Mouse (Mus musculus) liver, embryonic 13.5 days (tissue): ENCODE measurements at regions not wholly inside any gene's neighbourhood (a gene's known extent, or its start where the extent isn't known, plus 50 kb on each side); places are given as distances from the start of the nearest gene placed in this dataset.
"Not testable (repeated sequence)": the region's sequence is repeated elsewhere in the genome, so short reads cannot be mapped to it uniquely, and the experiment has no call there.

ENCODE experiments used
- ATAC-seq: fragments of 200-750 bp; cut with Nextera tagmentation; 2 replicates; pipeline ENCODE4 v1.8.0; 2017; ENCODE audit warnings: low read depth, mild to moderate bottlenecking, moderate number of reproducible peaks, moderate library complexity
- DNase-seq: peaks from one replicate; pipeline ENCODE4 v3.0.0; 2022
- H3K27ac ChIP-seq: fragments of 300-500 bp; sonication (generic); 2 replicates; pipeline ENCODE4 v1.5.1; 2015; ENCODE audit warnings: moderate library complexity, mild to moderate bottlenecking, inconsistent platforms
- H3K27me3 ChIP-seq: fragments of 300-500 bp; sonication (generic); 2 replicates; pipeline ENCODE4 v1.6.1; 2015; ENCODE audit warnings: mild to moderate bottlenecking, inconsistent platforms
- H3K36me3 ChIP-seq: fragments of 300-500 bp; sonication (generic); 2 replicates; pipeline ENCODE4 v1.6.1; 2015; ENCODE audit warnings: mild to moderate bottlenecking, inconsistent platforms
- H3K4me1 ChIP-seq: fragments of 300-500 bp; sonication (generic); replicated peaks from 2 replicates; pipeline ENCODE4 v1.6.1; 2015; ENCODE audit warnings: inconsistent platforms
- H3K4me2 ChIP-seq: fragments of 300-500 bp; sonication (generic); 2 replicates; pipeline ENCODE4 v1.6.1; 2015; ENCODE audit warnings: inconsistent platforms, mild to moderate bottlenecking, moderate library complexity
- H3K4me3 ChIP-seq: fragments of 300-500 bp; sonication (generic); replicated peaks from 2 replicates; pipeline ENCODE4 v1.5.1; 2015; ENCODE audit warnings: mild to moderate bottlenecking, inconsistent platforms
- H3K9ac ChIP-seq: fragments of 300-500 bp; sonication (generic); 2 replicates; pipeline ENCODE4 v1.6.1; 2015; ENCODE audit warnings: mild to moderate bottlenecking, inconsistent platforms
- H3K9me3 ChIP-seq: fragments of 300-500 bp; sonication (generic); replicated peaks from 2 replicates; pipeline ENCODE4 v1.6.1; 2016; ENCODE audit warnings: inconsistent platforms
- WGBS: fragments of 180-500 bp; shearing (Covaris S2); methylation state at CpG from one replicate; pipeline ENCODE4 v1.1.7; 2015; ENCODE audit not compliant: insufficient replicate concordance; 5-methylcytosine and 5-hydroxymethylcytosine counted together

DNA sequence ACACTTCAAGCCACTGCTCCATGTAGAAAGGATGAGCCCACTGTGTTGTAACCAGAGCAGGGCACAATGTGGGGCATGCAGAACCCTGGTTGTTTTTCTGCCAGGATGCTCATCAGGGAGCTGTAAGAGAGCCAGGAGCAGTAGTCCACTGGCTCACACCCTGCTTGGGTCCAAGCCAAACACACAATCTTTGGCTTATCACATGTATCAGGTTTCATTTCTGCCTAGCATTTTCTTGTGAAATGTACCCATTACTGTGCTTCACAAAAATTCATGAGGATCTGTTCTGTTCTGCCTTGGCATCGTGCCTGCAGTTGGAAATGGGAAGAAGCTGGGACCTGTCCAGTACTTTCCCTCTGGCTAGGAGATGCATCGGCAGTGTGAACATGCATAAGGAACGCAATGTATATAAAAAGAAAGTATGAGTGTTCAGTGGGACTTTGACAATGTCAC is 491.6 kb upstream of the Igfbp3 start:
- DNase-seq (no peak), ATAC-seq (no peak)

DNA sequence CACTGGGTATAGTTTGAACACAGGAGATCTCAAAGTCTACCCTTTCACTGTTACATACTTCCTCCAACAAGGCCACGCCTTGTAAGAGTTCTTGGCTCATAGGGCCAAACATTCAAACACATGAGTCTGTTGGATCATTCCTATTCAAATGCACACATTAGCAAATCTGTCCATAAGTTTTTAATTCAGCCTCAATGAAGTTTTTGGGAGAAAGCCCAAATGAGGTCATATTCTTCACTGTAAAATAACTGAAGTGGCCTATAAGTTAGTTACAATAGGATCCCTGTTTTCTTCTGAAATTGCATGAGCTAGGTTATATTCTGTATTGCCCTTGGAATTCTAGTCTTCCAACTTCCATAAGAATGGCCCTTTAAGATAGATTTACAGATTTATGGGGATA is 483.9 kb upstream of the Igfbp3 start:
- H3K9me3 ChIP-seq = no peaks in the 10 kb centered on the region

More for the DNA sequence above, 491.6 kb upstream of the Igfbp3 start:
- Histone ChIP-seq H3K36me3 (no peaks in the 10 kb centered on the region), H3K27ac (no peak overlapping the region), H3K4me1 (no peaks in the 10 kb centered on the region), H3K4me3 (no peak overlapping the region), H3K9me3 (no peaks in the 10 kb centered on the region), H3K27me3 (no peaks in the 10 kb centered on the region), H3K9ac (no peak overlapping the region), H3K4me2 (no peak overlapping the region)
- 72% methylated on average over 3 of the region's 3 CpGs for WGBS

DNA sequence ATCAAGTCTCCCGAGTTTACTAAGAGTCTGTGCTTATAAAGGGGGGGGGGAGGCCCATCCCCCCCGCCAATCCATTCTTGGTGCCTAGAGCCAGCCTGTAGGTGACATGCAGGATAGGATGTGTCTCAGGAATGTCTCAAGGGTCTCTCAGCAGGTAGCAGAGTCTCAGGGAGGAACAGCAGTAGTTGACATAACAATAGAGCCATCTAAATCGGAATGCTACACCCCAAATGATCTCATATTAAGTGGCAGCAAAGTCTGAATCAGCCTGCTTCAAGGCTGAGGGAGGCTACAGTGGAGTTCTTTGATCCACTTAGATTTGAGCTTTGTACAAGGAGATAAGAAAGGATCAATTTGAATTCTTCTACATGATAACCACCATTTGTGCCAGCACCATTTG is 476.0 kb upstream of the Igfbp3 start:
- not testable (repeated sequence) for H3K9ac ChIP-seq, H3K36me3 ChIP-seq, H3K4me3 ChIP-seq, H3K27me3 ChIP-seq, H3K4me2 ChIP-seq, DNase-seq, H3K27ac ChIP-seq, ATAC-seq, H3K9me3 ChIP-seq, H3K4me1 ChIP-seq
- 54% methylated on average over 3 of the region's 3 CpGs for WGBS

More for the DNA sequence above, 483.9 kb upstream of the Igfbp3 start:
- H3K9ac ChIP-seq = no peak overlapping the region
- H3K4me2 ChIP-seq = no peak overlapping the region
- H3K36me3 ChIP-seq = no peaks in the 10 kb centered on the region
- 38% methylated on average over 1 of the region's 1 CpGs for WGBS
- H3K27ac ChIP-seq = no peak overlapping the region
- H3K27me3 ChIP-seq = no peaks in the 10 kb centered on the region
- ATAC-seq (no peak), DNase-seq (no peak)
- no peaks in the 10 kb centered on the region for H3K4me1 ChIP-seq
- no peak overlapping the region for H3K4me3 ChIP-seq

GRCm38 (mm10) chr11:7672821-7673220 is 459.1 kb upstream of the Igfbp3 start:
- no peak overlapping the region for H3K9ac ChIP-seq
- H3K27me3 ChIP-seq = no peaks in the 10 kb centered on the region
- H3K9me3 ChIP-seq = no peaks in the 10 kb centered on the region
- DNase-seq (no peak), ATAC-seq (no peak)
- no peaks in the 10 kb centered on the region for H3K36me3 ChIP-seq
- no peak overlapping the region for H3K4me2 ChIP-seq
- no peaks in the 10 kb centered on the region for H3K4me1 ChIP-seq
- H3K4me3 ChIP-seq = no peak overlapping the region
- no peak overlapping the region for H3K27ac ChIP-seq

DNA sequence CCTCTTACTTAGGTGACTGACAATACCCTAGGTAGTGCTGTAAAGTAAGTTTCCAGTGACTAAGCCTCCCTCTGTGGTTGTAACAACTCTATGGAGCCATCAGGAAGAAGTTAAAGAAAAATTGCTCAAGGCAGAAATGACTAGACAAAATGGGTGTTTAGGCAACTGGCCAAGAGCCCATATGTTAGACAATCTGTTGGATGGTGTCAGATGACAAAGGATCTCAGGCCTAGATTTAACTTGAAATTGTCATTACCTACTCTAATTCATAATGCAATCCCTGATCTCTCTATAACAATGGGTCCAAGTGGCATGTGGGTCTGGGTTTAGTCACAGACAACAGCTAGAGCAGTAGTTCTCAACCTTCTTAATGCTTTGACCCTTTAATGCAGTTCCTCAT is 416.9 kb upstream of the Igfbp3 start:
- Histone ChIP-seq H3K4me2 (no peak overlapping the region), H3K9me3 (no peaks in the 10 kb centered on the region), H3K27me3 (no peaks in the 10 kb centered on the region), H3K36me3 (no peaks in the 10 kb centered on the region), H3K9ac (no peak overlapping the region), H3K4me3 (no peak overlapping the region), H3K4me1 (no peaks in the 10 kb centered on the region), H3K27ac (no peak overlapping the region)
- DNase-seq = no peak
- ATAC-seq = no peak

DNA sequence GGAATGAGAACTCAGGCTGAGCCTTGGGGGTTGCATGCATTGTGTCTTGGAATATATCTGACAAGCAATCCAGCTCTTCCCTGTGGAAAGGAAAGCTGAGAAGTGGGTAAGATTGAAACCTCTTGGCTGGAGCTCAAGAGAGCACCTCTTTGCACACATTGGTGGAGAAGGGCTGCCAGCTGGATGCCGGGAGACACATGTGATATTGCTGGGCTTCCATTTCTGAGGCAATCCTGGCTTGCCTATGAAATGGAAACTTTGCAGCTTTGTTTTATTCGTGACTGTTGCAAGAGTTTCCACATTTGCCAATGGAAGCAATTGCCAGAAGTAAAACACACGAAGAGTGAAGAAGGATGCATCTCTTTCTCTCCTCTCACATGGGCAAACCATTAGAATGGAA is 411.5 kb upstream of the Igfbp3 start:
- WGBS = 58% methylated on average over 3 of the region's 3 CpGs
- H3K9me3 ChIP-seq = no peaks in the 10 kb centered on the region
- no peaks in the 10 kb centered on the region for H3K36me3 ChIP-seq
- H3K27me3 ChIP-seq = no peaks in the 10 kb centered on the region
- H3K9ac ChIP-seq = no peak overlapping the region
- no peak for DNase-seq
- no peak for ATAC-seq
- no peak overlapping the region for H3K27ac ChIP-seq
- no peak overlapping the region for H3K4me2 ChIP-seq
- no peaks in the 10 kb centered on the region for H3K4me1 ChIP-seq
- no peak overlapping the region for H3K4me3 ChIP-seq

DNA sequence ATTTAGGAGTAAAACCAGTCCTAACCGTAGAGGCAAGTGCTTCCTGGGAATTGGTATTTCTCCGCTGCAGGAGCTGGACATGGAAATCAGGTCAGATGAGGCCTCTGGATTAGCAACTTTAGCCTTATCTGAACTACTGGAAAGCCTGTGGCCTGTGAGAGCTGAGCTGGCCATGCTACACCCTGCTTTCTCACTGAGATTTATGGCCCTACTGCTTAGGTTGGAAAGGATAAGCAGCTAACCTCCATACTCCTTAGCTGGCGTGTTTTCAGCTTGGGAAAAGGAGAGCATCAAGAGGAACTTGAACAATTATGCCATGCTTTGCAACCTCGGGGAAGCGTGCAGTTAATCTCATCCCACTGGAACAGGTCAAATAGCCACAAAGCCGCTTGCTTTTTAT is 406.6 kb upstream of the Igfbp3 start:
- no peaks in the 10 kb centered on the region for H3K9me3 ChIP-seq
- no peak overlapping the region for H3K27ac ChIP-seq
- no peaks in the 10 kb centered on the region for H3K4me1 ChIP-seq
- no peak overlapping the region for H3K4me2 ChIP-seq
- no peak overlapping the region for H3K4me3 ChIP-seq
- DNase-seq (no peak), ATAC-seq (no peak)
- no peaks in the 10 kb centered on the region for H3K36me3 ChIP-seq
- H3K27me3 ChIP-seq = no peaks in the 10 kb centered on the region
- WGBS = 63% methylated on average over 6 of the region's 6 CpGs
- no peak overlapping the region for H3K9ac ChIP-seq

DNA sequence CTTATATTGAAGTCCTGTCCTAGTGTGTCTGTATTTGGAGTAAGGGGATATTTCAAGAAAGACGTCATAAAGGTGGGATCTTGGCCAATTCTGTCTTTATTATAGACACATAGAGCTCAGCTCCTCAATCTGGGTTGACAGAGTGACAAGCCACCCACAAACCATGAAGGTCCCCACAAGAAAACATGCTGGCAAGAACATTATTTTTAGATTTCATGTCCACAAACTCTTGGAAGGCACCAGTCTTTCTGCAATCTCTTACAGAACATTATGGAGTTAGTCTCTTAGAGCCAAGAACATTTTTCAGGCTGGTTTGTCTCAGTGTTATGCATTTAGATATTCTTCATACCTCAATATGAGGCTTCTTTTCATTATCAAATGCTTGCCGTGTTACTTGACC is 397.0 kb upstream of the Igfbp3 start:
- Histone ChIP-seq H3K36me3 (no peaks in the 10 kb centered on the region), H3K9ac (no peak overlapping the region), H3K27me3 (no peaks in the 10 kb centered on the region), H3K27ac (no peak overlapping the region), H3K4me3 (no peak overlapping the region), H3K4me1 (no peaks in the 10 kb centered on the region), H3K9me3 (no peaks in the 10 kb centered on the region), H3K4me2 (no peak overlapping the region)
- DNase-seq (no peak), ATAC-seq (no peak)
- WGBS = 54% methylated on average over 2 of the region's 2 CpGs

DNA sequence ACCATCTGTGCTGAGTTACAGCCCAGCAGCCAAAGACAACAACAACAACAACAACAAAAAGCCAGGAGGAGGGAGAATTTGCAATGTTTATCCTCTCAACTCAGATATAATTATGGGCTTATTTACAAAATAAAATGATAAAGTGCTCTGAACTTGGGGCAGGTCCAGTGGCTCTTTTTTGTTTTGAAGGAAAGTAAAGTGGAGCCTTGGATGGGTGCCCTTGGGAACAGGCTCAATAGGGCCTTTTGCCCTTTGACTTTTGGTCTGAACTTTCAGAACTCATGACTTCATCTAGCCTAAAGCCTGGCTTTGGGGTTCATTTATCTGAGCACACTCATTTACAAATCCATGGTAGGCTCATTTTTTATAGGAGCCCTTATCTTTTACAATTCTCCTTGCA is 396.2 kb upstream of the Igfbp3 start:
- H3K4me1 ChIP-seq = no peaks in the 10 kb centered on the region
- ATAC-seq (no peak), DNase-seq (no peak)
- H3K27me3 ChIP-seq = no peaks in the 10 kb centered on the region
- no peak overlapping the region for H3K4me3 ChIP-seq
- H3K9me3 ChIP-seq = no peaks in the 10 kb centered on the region
- no peak overlapping the region for H3K4me2 ChIP-seq
- H3K27ac ChIP-seq = no peak overlapping the region
- H3K9ac ChIP-seq = no peak overlapping the region
- H3K36me3 ChIP-seq = no peaks in the 10 kb centered on the region

DNA sequence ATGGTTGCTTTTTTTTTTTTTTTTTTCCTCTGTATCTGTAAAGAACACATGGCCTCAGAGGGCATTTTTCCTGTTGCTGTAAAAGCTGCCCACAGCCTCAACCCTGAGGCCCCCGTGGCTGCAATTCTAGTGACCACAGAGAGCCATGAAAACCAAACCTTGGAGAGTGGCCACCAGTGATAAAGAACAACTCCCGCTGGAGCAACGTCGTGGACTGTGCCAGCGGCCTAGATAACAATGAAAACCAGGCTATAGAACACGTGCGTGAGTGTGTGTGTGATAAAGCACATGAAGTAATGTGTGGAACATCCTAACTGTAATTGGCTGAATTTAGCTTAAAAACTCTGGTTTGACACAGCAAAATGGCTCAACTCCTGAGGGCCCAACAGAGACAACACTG is 392.9 kb upstream of the Igfbp3 start:
- Histone ChIP-seq H3K9ac (no peak overlapping the region), H3K9me3 (no peaks in the 10 kb centered on the region), H3K4me2 (no peak overlapping the region), H3K4me3 (no peak overlapping the region), H3K27me3 (no peaks in the 10 kb centered on the region), H3K36me3 (no peaks in the 10 kb centered on the region), H3K4me1 (no peaks in the 10 kb centered on the region), H3K27ac (no peak overlapping the region)
- WGBS = 27% methylated on average over 7 of the region's 7 CpGs
- ATAC-seq (peak; percentile 58), DNase-seq (no peak)

- DNase-seq (no peak), ATAC-seq (no peak)
- Histone ChIP-seq H3K4me2 (no peak overlapping the region), H3K9me3 (no peaks in the 10 kb centered on the region), H3K27ac (no peak overlapping the region), H3K4me1 (no peaks in the 10 kb centered on the region), H3K4me3 (no peak overlapping the region), H3K36me3 (no peaks in the 10 kb centered on the region), H3K9ac (no peak overlapping the region), H3K27me3 (no peaks in the 10 kb centered on the region)
- WGBS = 62% methylated on average over 4 of the region's 4 CpGs
Measured at GRCm38 (mm10) chr11:7592010-7592409, 378.3 kb upstream of the Igfbp3 start.

- H3K27me3 ChIP-seq = no peaks in the 10 kb centered on the region
- H3K4me2 ChIP-seq = no peak overlapping the region
- H3K36me3 ChIP-seq = no peaks in the 10 kb centered on the region
- DNase-seq (no peak), ATAC-seq (no peak)
- 62% methylated on average over 2 of the region's 2 CpGs for WGBS
- H3K4me1 ChIP-seq = no peaks in the 10 kb centered on the region
- H3K9me3 ChIP-seq = no peaks in the 10 kb centered on the region
- no peak overlapping the region for H3K4me3 ChIP-seq
- H3K27ac ChIP-seq = no peak overlapping the region
- no peak overlapping the region for H3K9ac ChIP-seq
Measured at GRCm38 (mm10) chr11:7583296-7583695, 369.6 kb upstream of the Igfbp3 start.

- WGBS = 48% methylated on average over 1 of the region's 1 CpGs
- no peak overlapping the region for H3K9ac ChIP-seq
- DNase-seq (no peak), ATAC-seq (no peak)
- H3K9me3 ChIP-seq = no peaks in the 10 kb centered on the region
- no peak overlapping the region for H3K4me2 ChIP-seq
- no peak overlapping the region for H3K27ac ChIP-seq
- H3K4me1 ChIP-seq = no peaks in the 10 kb centered on the region
- no peaks in the 10 kb centered on the region for H3K36me3 ChIP-seq
- H3K4me3 ChIP-seq = no peak overlapping the region
- H3K27me3 ChIP-seq = no peaks in the 10 kb centered on the region
Measured at GRCm38 (mm10) chr11:7568484-7568883, 354.8 kb upstream of the Igfbp3 start.
